Mouse (Mus musculus): ENCODE data around the gene Sox5.

Sox5 gene

GRCm38 (mm10) chr6:143845761-143846160 lies 936.0 kb downstream of the Sox5 start:
- in situ Hi-C loops (cut with MboI; ENCODE audit: unreplicated experiment in 2 of 2) = no loop called here

- in situ Hi-C loops (cut with MboI; ENCODE audit: unreplicated experiment in 2 of 2) = no loop called here
Measured at GRCm38 (mm10) chr6:143844701-143844970, 937.1 kb downstream of the Sox5 start.

GRCm38 (mm10) chr6:143843933-143844700 lies 937.7 kb downstream of the Sox5 start:
- in situ Hi-C loops (cut with MboI; ENCODE audit: unreplicated experiment in 2 of 2) = no loop called here

GRCm38 (mm10) chr6:143841954-143842353 lies 939.8 kb downstream of the Sox5 start:
- in situ Hi-C loops (cut with MboI; ENCODE audit: unreplicated experiment in 2 of 2) = no loop called here

GRCm38 (mm10) chr6:143841109-143841638 lies 940.6 kb downstream of the Sox5 start:
- in situ Hi-C loops (cut with MboI; ENCODE audit: unreplicated experiment in 2 of 2) = no loop called here

GRCm38 (mm10) chr6:143838384-143839076 lies 943.2 kb downstream of the Sox5 start:
- in situ Hi-C loops (cut with MboI; ENCODE audit: unreplicated experiment in 2 of 2) = no loop called here

GRCm38 (mm10) chr6:143835331-143835730 lies 946.4 kb downstream of the Sox5 start:
- in situ Hi-C loops (cut with MboI; ENCODE audit: unreplicated experiment in 2 of 2) = no loop called here

- in situ Hi-C loops (cut with MboI; ENCODE audit: unreplicated experiment in 2 of 2) = no loop called here
Measured at GRCm38 (mm10) chr6:143833986-143834385, 947.8 kb downstream of the Sox5 start.

GRCm38 (mm10) chr6:143833182-143833558 lies 948.6 kb downstream of the Sox5 start:
- in situ Hi-C loops (cut with MboI; ENCODE audit: unreplicated experiment in 2 of 2) = no loop called here

GRCm38 (mm10) chr6:143832483-143833181 lies 949.1 kb downstream of the Sox5 start:
- in situ Hi-C loops (cut with MboI; ENCODE audit: unreplicated experiment in 2 of 2) = no loop called here

GRCm38 (mm10) chr6:143831246-143831645 lies 950.5 kb downstream of the Sox5 start:
- in situ Hi-C loops (cut with MboI; ENCODE audit: unreplicated experiment in 2 of 2) = no loop called here

GRCm38 (mm10) chr6:143830131-143830530 lies 951.6 kb downstream of the Sox5 start:
- in situ Hi-C loops (cut with MboI; ENCODE audit: unreplicated experiment in 2 of 2) = no loop called here

- in situ Hi-C loops (cut with MboI; ENCODE audit: unreplicated experiment in 2 of 2) = no loop called here
Measured at GRCm38 (mm10) chr6:143826786-143827185, 955.0 kb downstream of the Sox5 start.

GRCm38 (mm10) chr6:143825966-143826365 lies 955.8 kb downstream of the Sox5 start:
- in situ Hi-C loops (cut with MboI; ENCODE audit: unreplicated experiment in 2 of 2) = no loop called here

GRCm38 (mm10) chr6:143825086-143825485 lies 956.7 kb downstream of the Sox5 start:
- in situ Hi-C loops (cut with MboI; ENCODE audit: unreplicated experiment in 2 of 2) = no loop called here

- in situ Hi-C loops (cut with MboI; ENCODE audit: unreplicated experiment in 2 of 2) = no loop called here
Measured at GRCm38 (mm10) chr6:143788446-143788845, 993.3 kb downstream of the Sox5 start.

GRCm38 (mm10) chr6:143787360-143787759 lies 994.4 kb downstream of the Sox5 start:
- in situ Hi-C loops (cut with MboI; ENCODE audit: unreplicated experiment in 2 of 2) = no loop called here

- in situ Hi-C loops (cut with MboI; ENCODE audit: unreplicated experiment in 2 of 2) = no loop called here
Measured at GRCm38 (mm10) chr6:143785685-143786084, 996.1 kb downstream of the Sox5 start.
